Mouse (Mus musculus) limb, embryonic 13.5 days (tissue): ENCODE measurements around the gene Srsf9. TPM values are rescaled to one million over a fixed set of nuclear protein-coding genes. Genes with fewer than 3 reads are reported as not detected.

Experiments used
- ATAC-seq: fragments of 200-750 bp; cut with Nextera tagmentation; 2 replicates; pipeline ENCODE4 v1.8.0; 2017; ENCODE audit warnings: low read depth, moderate number of reproducible peaks, moderate TSS enrichment; ENCODE audit not compliant: low FRiP score
- H3K27ac ChIP-seq: fragments of 300-500 bp; sonication (generic); 2 replicates; pipeline ENCODE4 v1.5.1; 2015; ENCODE audit warnings: inconsistent platforms, mild to moderate bottlenecking, moderate library complexity
- H3K27me3 ChIP-seq: fragments of 300-500 bp; sonication (generic); 2 replicates; pipeline ENCODE4 v1.6.1; 2015; ENCODE audit warnings: mild to moderate bottlenecking, inconsistent platforms
- H3K36me3 ChIP-seq: fragments of 300-500 bp; sonication (generic); 2 replicates; pipeline ENCODE4 v1.6.1; 2015; ENCODE audit warnings: inconsistent platforms, mild to moderate bottlenecking, moderate library complexity
- H3K4me1 ChIP-seq: fragments of 300-500 bp; sonication (generic); 2 replicates; pipeline ENCODE4 v1.6.1; 2015; ENCODE audit warnings: inconsistent platforms
- H3K4me2 ChIP-seq: fragments of 300-500 bp; sonication (generic); replicated peaks from 2 replicates; pipeline ENCODE4 v1.6.1; 2015; ENCODE audit warnings: inconsistent platforms, mild to moderate bottlenecking, moderate library complexity
- H3K4me3 ChIP-seq: fragments of 300-500 bp; sonication (generic); 2 replicates; pipeline ENCODE4 v1.5.1; 2015; ENCODE audit warnings: moderate library complexity, mild to moderate bottlenecking, inconsistent platforms
- H3K9ac ChIP-seq: fragments of 300-500 bp; sonication (generic); 2 replicates; pipeline ENCODE4 v1.6.1; 2015; ENCODE audit warnings: mild to moderate bottlenecking, inconsistent platforms
- H3K9me3 ChIP-seq: fragments of 300-500 bp; sonication (generic); 2 replicates; pipeline ENCODE4 v1.6.1; 2016; ENCODE audit warnings: inconsistent platforms
- WGBS: fragments of 180-500 bp; shearing (Covaris S2); methylation state at CpG from one replicate; pipeline ENCODE4 v1.1.7; 2015; 5-methylcytosine and 5-hydroxymethylcytosine counted together
- polyA plus RNA-seq: library from polyadenylated mRNA; unstranded; fragments of >200 nt; fragmentation: Nextera tagmentation; extraction: Ambion mirVana; gene quantifications from 2 replicates; pipeline ENCODE4 v1.2.1, GENCODE M21; 2015

Srsf9 gene
- polyA plus RNA-seq, 1 experiment from 2014 or later: 314 TPM

DNA sequence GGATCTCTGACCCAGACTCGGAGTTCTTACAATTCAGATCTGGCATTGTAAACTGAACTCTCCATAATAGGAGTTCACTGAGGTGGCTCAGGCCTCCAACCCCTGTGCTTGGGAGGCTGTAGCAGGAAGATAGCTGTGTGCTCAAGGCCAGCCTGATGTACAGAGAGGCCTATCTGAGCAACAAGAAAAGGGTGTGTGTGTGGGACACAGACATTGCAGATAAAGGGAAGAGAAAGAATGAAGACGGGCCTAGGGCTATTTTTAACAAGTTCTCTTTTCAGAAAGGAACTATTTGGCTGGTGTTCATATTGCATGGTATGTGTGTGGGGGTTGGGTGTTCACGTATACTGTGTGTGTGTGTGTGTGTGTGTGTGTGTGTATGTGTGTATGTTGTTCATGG, 6.6 kb downstream of the Srsf9 start:
- Histone ChIP-seq H3K9me3 (no peaks in the 10 kb centered on the region), H3K4me3 (no peak overlapping the region), H3K4me1 (peaks cover 18% of the 10 kb centered on the region), H3K36me3 (peaks cover 68% of the 10 kb centered on the region), H3K27ac (no peak overlapping the region), H3K9ac (no peak overlapping the region), H3K27me3 (no peaks in the 10 kb centered on the region), H3K4me2 (no peak overlapping the region)
- ATAC-seq: no peak
- 87% methylated on average over 3 of the region's 3 CpGs for WGBS

DNA sequence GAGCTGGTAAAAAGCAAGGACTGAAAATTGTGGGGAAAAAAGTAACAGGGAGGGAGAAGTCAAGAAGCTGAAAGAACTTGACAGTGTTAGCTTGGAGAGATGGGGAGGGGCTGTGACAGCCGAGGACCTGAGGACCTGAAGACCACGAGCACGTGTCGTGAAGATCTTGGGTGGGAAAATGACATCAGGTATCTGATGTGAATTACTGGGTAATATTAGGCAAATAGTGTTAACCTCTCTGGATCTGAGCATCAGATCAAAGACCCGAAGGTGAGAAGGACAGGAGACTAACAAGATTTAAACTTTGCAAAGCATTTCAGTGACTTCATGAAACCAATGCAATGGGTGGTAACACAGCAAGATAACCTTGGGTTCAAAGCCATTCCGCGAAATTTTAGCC, 13.0 kb downstream of the Srsf9 start:
- Histone ChIP-seq H3K4me1 (peaks cover 24% of the 10 kb centered on the region), H3K9ac (peak overlapping the region; percentile 89), H3K4me3 (peak overlapping the region; percentile 73), H3K27me3 (no peaks in the 10 kb centered on the region), H3K4me2 (peak overlapping the region; percentile 81), H3K9me3 (no peaks in the 10 kb centered on the region), H3K36me3 (peaks cover 45% of the 10 kb centered on the region), H3K27ac (no peak overlapping the region)
- ATAC-seq: no peak
- 20% methylated on average over 7 of the region's 7 CpGs for WGBS

DNA sequence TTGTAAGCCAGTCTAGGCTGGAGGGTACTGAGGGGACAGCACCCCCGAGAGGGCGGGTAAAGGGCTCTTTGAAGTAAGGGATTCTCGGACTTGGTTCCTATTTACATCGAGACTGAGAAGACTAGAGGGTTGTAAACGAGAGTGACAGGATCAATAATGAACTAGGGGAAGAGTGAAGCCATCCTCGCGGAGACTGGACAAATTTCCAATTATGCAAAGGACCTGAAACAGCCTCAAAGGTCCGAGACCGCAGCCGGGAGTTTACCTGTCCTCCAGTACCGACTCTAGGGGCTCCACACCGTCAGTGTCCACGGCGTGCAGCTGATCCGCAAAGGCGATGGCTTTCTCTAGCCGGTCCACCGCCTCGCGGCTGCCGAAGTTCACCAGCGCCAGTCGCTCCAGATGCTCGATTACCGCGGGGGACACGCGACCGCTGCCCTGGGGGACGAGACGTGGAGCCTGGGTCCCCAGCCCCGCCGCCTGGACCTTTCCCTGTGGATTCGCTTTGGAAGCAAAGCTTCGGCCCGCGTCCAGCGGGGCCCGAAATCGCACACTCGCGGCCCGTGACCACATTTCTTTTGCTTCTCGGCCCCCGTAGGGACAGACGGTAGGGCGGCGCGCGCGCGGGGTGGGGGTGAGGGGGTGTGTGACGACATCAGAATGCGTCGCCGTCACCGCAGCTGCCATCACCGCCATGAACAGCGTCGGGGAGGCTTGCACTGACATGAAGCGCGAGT, 13.8 kb downstream of the Srsf9 start, which contains the start of the genes Gatc and Triap1:
TSS of gene Gatc (minus strand) at position 602 of the 737 bp plus-strand sequence.
TSS of gene Triap1 (plus strand) at position 649 of the 737 bp plus-strand sequence.
- WGBS: under 1% methylated on average over 62 of the region's 62 CpGs
- Histone ChIP-seq H3K4me2 (peak within 1 kb of the TSS; percentile 81), H3K27me3 (no peaks in the 10 kb centered on the region), H3K27ac (no peak within 1 kb of the TSS; the same call in 1 of the 2 replicates), H3K9me3 (no peaks in the 10 kb centered on the region), H3K4me3 (peak within 1 kb of the TSS; percentile 73), H3K4me1 (peaks cover 24% of the 10 kb centered on the region), H3K36me3 (peaks cover 45% of the 10 kb centered on the region), H3K9ac (peak within 1 kb of the TSS; percentile 89)
- ATAC-seq: peak; percentile 93

DNA sequence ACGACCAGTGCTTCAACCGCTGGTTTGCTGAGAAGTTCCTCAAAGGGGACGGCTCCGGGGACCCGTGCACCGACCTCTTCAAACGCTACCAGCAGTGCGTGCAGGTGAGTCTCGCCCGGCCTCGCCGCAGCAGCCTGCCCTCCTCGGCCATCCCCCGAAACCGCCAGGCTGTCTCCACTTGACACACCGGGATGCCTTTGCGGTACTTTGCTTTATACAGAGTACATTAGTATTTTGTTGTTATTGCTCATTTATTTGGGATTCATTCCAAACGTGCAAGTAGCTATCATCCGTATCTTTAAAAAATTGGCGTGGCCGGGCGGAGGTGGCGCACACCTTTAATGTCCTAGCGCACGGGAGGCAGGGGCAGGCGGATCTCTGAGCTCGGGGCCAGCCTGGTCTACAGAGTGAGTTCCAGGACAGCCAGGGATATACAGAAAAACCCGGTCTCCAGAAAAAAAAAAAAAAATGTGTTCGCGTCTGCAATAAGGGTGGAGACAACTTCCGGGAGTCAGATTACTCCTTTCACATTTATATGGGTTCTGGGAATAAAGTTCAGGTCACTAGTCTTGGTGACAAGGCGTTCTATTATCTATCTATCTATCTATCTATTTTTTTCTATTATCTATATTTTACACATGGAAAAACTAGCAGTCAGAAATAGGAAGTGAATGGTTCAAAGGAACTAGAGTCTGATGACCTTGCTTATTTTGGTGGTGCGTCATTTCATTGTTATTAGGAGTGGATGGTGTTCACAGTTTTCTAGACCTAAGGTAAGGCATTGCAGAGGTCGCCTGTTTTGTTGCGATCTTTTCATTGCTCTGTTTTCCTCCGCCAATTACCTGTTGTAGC, 14.6 kb downstream of the Srsf9 start:
- H3K27me3 ChIP-seq: no peaks in the 10 kb centered on the region
- no peak overlapping the region for H3K27ac ChIP-seq
- peak; percentile 60 for ATAC-seq

DNA sequence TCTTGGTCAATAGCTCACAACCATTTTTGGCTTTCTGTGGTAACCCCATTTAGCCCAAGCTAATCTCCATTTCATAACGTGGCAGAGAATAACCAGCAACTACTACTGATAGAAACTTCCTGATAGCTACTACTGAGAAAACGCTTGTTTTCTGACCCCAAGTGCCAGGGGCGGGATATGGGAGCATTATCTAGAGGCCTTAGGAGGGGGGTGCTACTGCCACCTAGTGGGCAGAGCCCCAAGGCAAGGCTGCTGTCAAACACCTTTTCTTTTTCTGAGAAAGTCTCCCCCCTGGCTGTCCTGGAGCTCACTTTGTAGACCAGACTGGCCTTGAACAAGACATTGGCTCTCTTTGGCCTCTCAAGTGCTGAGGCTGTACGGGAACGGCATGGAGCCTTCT, 20.6 kb downstream of the Srsf9 start:
- WGBS: 1% methylated on average over 5 of the region's 5 CpGs
- peak overlapping the region; percentile 94 for H3K4me2 ChIP-seq
- ATAC-seq: 0 out of 2 replicates have a peak, but pooled peaks have one; percentile 25
- peaks cover 38% of the 10 kb centered on the region for H3K36me3 ChIP-seq
- no peaks in the 10 kb centered on the region for H3K27me3 ChIP-seq
- peak overlapping the region; percentile 90 for H3K9ac ChIP-seq
- H3K4me1 ChIP-seq: peaks cover 13% of the 10 kb centered on the region
- H3K4me3 ChIP-seq: peak overlapping the region; percentile 89
- no peaks in the 10 kb centered on the region for H3K9me3 ChIP-seq
- no peak overlapping the region; the same call in 1 of the 2 replicates for H3K27ac ChIP-seq

More for the DNA sequence above, 14.6 kb downstream of the Srsf9 start:
- WGBS: 12% methylated on average over 36 of the region's 36 CpGs
- Histone ChIP-seq H3K9ac (peak overlapping the region; percentile 89), H3K9me3 (no peaks in the 10 kb centered on the region), H3K36me3 (peaks cover 43% of the 10 kb centered on the region), H3K4me1 (peaks cover 24% of the 10 kb centered on the region), H3K4me2 (peak overlapping the region; percentile 81), H3K4me3 (peak overlapping the region; percentile 73)

DNA sequence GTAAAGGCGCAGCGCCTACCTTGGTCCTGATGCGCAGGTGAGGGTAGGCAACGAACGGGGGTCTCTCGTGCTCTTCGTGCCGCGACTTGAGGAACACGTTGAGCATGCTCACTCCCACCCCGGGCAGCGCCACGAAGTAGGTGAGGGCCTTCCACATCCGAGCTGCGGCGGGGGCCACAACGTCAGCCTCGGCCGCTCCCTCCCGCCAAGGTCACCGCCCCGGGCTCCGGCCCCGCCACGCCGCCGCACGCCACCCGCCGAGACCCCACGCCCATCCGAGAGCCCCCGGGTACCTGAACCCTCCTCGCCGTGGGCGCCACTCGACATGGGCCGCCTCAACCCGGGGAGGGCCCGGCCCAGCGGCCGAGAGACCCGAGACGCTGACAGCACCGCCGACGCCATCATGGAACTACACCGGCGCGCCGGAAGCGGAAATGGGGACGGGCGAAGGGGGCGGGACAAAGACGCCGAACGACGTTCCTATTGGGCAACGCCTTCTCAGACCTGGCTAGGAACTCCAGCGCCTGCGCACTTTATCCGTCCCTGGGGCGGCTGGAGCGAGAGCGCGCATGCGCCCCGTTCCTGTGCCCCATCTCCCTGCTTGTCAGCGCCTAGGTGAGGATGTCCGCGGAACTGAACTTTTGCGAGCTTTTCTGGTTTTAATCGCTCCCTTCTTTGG, 21.7 kb downstream of the Srsf9 start, which contains the start of gene Cox6a1:
TSS of gene Cox6a1 (minus strand) at position 436 of the 679 bp plus-strand sequence.
- H3K4me2 ChIP-seq: peak within 1 kb of the TSS; percentile 94
- H3K27me3 ChIP-seq: no peaks in the 10 kb centered on the region
- peak within 1 kb of the TSS; percentile 89 for H3K4me3 ChIP-seq
- peaks cover 27% of the 10 kb centered on the region for H3K36me3 ChIP-seq
- H3K9ac ChIP-seq: peak within 1 kb of the TSS; percentile 90
- peak; percentile 93 for ATAC-seq
- no peaks in the 10 kb centered on the region for H3K9me3 ChIP-seq
- WGBS: 1% methylated on average over 70 of the region's 74 CpGs
- peaks cover 13% of the 10 kb centered on the region for H3K4me1 ChIP-seq
- peak within 1 kb of the TSS; percentile 68; the same call in 1 of the 2 replicates for H3K27ac ChIP-seq

DNA sequence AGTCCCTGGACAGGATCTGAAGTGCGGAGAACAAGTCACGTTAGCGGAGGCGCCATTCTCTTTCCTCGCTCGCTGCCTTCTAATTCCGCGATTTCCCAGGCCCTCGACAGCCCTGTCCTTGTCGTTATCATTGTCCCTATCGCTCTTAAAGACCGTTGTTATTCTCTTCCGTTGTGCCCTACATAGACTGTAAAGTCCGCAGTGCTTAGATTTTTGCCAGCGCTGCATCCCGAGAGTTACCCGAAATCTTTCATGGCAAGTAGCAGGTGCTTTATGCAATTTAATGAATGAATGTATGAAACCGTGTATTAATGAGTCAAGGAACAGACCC, 22.2 kb downstream of the Srsf9 start:
- no peaks in the 10 kb centered on the region for H3K27me3 ChIP-seq
- 1% methylated on average over 18 of the region's 18 CpGs for WGBS
- peak overlapping the region; percentile 83 for H3K4me2 ChIP-seq
- H3K9ac ChIP-seq: peak overlapping the region; percentile 74
- H3K9me3 ChIP-seq: no peaks in the 10 kb centered on the region
- peak; percentile 29 for ATAC-seq
- H3K4me3 ChIP-seq: peak overlapping the region; percentile 89
- peaks cover 13% of the 10 kb centered on the region for H3K4me1 ChIP-seq
- peaks cover 22% of the 10 kb centered on the region for H3K36me3 ChIP-seq
- peak overlapping the region; percentile 68; the same call in 1 of the 2 replicates for H3K27ac ChIP-seq

DNA sequence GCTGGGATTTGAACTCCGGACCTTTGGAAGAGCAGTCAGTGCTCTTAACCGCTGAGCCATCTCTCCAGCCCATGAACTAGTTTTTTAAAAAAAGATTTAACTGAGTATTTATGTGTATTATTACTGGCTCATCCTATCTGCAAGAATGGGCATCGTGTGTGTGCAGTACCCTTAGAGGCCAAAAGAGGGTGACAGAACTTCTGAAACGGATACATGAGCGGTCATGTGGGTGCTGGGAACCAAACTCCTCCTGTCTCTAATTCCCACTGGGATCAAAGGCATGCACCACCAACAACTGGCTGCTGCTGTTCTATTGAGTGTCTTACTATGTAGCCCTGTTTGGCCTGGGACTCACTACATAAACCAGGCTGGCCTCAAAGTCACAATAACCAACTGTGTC, 24.4 kb downstream of the Srsf9 start:
- ATAC-seq: no peak
- Histone ChIP-seq H3K9me3 (no peaks in the 10 kb centered on the region), H3K4me2 (no peak overlapping the region), H3K4me3 (no peak overlapping the region), H3K4me1 (peaks cover 13% of the 10 kb centered on the region), H3K27ac (no peak overlapping the region), H3K27me3 (no peaks in the 10 kb centered on the region), H3K36me3 (peaks cover 2% of the 10 kb centered on the region), H3K9ac (no peak overlapping the region)
- 79% methylated on average over 5 of the region's 5 CpGs for WGBS

DNA sequence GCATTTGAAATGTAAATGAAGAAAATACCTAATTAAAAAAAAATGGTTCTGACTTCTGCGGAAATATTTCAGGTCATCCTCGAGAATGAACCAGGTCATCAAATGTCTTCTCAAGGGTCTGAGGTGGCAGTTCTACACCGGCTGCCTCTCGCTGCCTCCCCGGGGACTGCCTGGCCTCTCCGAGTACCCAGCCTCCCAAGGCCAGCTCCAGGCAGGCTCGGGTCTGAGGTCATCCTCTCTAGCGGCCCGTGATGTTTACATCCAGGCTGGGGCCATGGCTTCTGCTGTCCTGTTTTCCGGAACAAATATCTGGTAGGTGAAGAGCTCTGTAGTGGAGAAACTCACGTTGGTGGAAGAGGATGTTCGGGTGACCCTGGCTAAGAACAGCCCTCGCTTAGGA, 28.1 kb downstream of the Srsf9 start:
- no peaks in the 10 kb centered on the region for H3K36me3 ChIP-seq
- H3K27me3 ChIP-seq: no peaks in the 10 kb centered on the region
- H3K27ac ChIP-seq: no peak overlapping the region
- H3K4me2 ChIP-seq: no peak overlapping the region
- no peaks in the 10 kb centered on the region for H3K9me3 ChIP-seq
- no peak overlapping the region for H3K4me3 ChIP-seq
- no peak overlapping the region for H3K9ac ChIP-seq
- 65% methylated on average over 13 of the region's 13 CpGs for WGBS
- ATAC-seq: no peak
- no peaks in the 10 kb centered on the region for H3K4me1 ChIP-seq

DNA sequence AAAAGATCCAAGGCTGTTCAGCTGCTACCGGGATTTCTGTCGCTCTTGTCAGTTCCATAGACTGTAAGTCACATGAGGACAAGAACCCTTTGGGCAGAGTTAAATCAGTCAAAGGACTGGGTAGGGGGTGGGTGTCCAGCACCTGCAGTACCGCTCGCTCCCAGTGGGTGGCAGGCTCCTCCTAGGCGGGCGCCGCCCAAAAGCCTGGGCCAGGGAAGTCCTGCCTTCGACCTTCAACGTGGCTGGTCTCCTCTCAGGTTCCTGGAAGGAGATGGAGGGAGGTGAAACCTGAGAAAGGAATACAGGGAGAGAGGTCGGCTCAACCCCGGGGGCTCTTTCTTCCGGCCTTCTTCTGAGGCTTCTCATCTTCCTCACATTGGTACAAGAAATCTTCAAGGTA, 31.9 kb downstream of the Srsf9 start:
- H3K9me3 ChIP-seq: no peaks in the 10 kb centered on the region
- H3K4me1 ChIP-seq: no peaks in the 10 kb centered on the region
- 3% methylated on average over 12 of the region's 12 CpGs for WGBS
- peak; percentile 76 for ATAC-seq
- no peak overlapping the region for H3K4me3 ChIP-seq
- H3K27ac ChIP-seq: no peak overlapping the region
- no peak overlapping the region for H3K9ac ChIP-seq
- no peaks in the 10 kb centered on the region for H3K36me3 ChIP-seq
- H3K27me3 ChIP-seq: no peaks in the 10 kb centered on the region
- H3K4me2 ChIP-seq: peak overlapping the region; percentile 16; the same call in 1 of the 2 replicates

DNA sequence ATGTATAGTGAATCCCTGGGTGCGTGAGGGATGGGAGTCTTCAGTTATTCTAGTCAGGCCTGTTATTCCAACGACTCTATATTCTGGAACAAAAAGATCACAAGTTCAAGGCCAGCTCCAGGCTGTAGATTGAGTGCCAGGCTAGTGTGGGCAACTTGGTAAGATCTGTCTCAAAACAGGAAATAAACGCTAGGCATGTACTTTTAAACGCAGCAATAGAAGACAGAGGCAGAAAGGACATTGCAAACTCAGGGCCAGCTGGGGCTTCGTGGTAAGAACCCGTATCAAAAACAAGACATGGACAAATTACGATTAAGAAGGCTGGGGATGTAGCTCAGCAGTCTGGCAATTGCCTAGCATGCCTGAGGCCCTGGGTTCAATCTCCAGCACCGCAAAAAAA, 32.5 kb downstream of the Srsf9 start:
- H3K27ac ChIP-seq: no peak overlapping the region
- WGBS: 85% methylated on average over 8 of the region's 8 CpGs

More for the DNA sequence above, 32.5 kb downstream of the Srsf9 start:
- no peak overlapping the region for H3K9ac ChIP-seq
- no peaks in the 10 kb centered on the region for H3K36me3 ChIP-seq
- ATAC-seq: no peak
- no peaks in the 10 kb centered on the region for H3K4me1 ChIP-seq
- no peak overlapping the region for H3K4me2 ChIP-seq
- H3K9me3 ChIP-seq: no peaks in the 10 kb centered on the region
- no peaks in the 10 kb centered on the region for H3K27me3 ChIP-seq
- H3K4me3 ChIP-seq: no peak overlapping the region
